Mouse (Mus musculus) thymus, postnatal 25 days (tissue): ENCODE results near the gene 3110082I17Rik.

Experiments
- DNase-seq: peaks from one replicate; pipeline ENCODE4 v3.0.0; 2022

The 3110082I17Rik gene

DNA sequence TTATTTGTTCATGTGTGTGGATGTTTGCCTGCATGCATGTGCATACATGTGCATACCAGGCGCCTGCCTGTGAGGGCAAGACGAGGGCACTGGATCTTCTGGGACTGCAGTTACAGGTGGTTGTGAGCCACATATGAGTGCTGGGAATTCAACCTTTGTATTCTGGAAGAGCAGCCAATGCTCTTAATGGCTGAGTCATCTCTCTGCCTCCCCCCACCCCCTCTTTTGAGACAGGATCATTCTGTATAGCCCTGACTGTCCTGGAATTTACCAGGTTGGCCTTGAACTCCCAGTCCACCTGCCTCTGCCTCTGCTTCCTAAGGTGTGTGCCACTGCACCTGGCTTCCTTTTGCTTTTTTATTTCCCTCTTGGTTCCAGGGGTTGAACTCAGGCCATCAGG, 85.5 kb downstream of the 3110082I17Rik start:
- DNase-seq = no peak

GRCm38 (mm10) chr5:139373889-139374444, 86.4 kb downstream of the 3110082I17Rik start:
- no peak for DNase-seq

- no peak for DNase-seq
Observed at GRCm38 (mm10) chr5:139373126-139373525, 87.2 kb downstream of the 3110082I17Rik start.

GRCm38 (mm10) chr5:139371631-139372401, 88.5 kb downstream of the 3110082I17Rik start:
- DNase-seq = peak; percentile 83

DNA sequence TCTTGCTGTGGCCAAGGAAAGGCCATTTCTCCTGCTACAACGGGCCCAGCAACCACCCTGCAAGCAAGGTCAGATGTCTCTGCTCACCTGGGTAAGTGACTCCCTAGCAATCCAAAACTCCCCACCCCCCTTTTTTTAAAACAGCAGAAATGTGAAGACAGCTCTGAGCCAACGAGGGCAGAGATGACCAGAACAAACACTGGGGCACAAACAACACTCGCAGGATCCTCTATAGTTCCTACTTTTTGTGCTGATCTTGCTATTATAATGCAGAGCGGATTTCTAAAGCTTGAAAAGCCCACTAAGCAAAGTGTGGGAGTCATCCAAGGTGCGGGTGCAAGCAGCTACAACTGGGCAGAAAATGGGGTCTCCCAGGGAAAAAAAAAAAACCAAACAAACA, 89.2 kb downstream of the 3110082I17Rik start:
- no peak for DNase-seq

GRCm38 (mm10) chr5:139370336-139370735, 90.0 kb downstream of the 3110082I17Rik start:
- DNase-seq = no peak

DNA sequence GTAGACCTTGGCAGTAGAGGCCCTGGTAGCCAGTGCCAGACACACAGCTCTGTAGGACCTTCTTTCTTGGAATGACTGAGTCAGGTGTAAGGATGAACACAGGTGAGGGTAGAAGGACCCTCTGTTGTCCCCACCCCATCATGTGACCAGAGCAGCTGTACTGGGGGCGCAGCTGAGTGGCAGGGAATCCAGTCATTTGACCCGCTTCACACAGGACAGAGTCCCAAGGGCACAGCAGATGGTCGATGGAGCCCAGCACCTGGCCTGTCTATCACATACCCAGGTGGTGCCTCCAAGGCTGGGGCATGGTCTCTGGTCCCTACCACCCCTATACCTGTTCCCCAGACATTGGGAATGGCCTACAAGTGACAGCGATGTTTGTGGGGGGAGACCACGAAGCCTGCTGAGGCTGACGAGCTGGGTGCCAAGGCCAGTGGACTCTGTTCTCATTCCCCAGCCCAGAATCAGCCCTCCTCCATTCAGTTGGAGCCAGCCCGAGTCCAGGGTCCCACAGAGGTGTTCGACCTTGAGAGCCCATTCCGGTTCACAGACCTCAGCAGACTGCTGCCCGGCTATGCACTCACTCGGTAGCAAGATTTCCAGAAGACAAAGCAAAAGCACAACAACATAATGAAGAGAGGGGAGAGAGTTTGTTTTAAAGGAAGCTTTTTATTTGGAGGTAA, 91.5 kb downstream of the 3110082I17Rik start:
- no peak for DNase-seq

- DNase-seq = no peak
Observed at GRCm38 (mm10) chr5:139367884-139368458, 92.4 kb downstream of the 3110082I17Rik start.

GRCm38 (mm10) chr5:139366484-139366883, 93.8 kb downstream of the 3110082I17Rik start:
- DNase-seq = no peak

GRCm38 (mm10) chr5:139365827-139366226, 94.5 kb downstream of the 3110082I17Rik start:
- no peak for DNase-seq

DNA sequence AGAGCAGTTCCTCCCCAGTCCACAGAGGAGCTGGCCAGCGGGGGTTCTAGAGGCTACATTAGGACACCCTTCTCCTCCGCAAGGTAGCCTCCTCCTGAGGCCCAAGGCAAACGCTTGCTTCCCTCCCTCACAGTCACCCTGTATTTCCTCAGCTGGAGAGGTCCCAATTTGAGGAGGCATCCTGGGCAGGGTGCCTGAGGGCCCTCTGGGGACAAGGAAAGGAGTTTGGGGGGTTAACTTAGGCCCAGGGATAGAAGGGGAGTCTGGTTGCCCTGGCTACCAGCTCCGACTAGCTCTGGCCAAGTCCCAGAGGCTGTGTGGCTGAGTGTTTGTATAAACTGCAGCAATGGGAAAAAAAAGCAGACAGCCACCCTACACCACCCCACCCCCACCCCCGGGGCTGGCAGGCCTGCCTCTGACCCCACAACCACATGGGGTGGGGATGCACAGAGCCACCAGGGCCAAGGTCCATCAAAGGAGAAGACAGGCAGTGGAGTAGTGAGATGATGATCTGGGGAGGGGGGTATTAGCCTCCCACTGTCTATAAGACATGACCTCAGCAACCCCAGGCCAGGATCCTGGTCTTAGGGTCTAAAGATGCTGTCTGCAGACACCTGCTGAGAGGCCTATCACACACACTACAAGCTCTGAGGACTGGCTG, 95.3 kb downstream of the 3110082I17Rik start:
- no peak for DNase-seq

GRCm38 (mm10) chr5:139364260-139364910, 95.9 kb downstream of the 3110082I17Rik start:
- DNase-seq = peak; percentile 86

DNA sequence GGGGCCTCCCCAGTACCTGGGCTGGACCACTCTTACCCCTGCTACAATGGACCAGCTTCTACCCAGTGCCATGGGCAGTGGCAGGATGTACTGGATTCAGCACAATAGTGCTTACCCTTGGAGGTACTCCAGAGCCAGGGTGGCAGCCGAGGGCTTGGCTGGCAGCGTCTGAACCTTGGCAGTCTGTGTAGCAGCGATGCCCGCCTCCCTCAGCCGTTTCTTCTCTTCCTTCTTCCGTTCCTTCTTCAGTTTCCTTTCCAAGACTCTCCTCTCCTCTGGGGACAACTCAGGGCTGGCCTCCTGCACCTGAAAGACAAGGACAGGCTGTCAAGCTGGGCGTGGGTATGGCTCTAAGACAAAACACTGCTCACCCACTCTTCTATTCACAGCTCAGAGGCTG, 96.5 kb downstream of the 3110082I17Rik start:
- no peak for DNase-seq

DNA sequence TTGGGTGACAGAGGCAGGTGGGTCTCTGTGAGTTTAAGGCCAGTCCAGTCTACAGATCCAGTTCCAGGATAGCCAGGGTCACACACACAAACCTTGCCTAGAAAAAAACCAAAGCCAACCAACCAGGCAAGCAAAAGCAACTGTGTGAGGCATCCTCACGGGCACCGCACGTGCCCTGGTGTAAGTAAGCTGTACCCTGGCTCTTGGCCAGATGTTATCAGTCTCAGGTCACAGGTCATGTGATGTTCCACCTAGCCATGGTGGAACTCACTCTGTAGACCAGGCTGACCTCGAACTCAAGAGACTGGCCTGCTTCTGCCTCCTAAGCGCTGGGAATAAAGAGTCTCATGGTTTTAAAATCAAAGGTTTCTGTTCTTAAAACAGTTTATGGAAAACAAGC, 101.1 kb downstream of the 3110082I17Rik start:
- DNase-seq = no peak

DNA sequence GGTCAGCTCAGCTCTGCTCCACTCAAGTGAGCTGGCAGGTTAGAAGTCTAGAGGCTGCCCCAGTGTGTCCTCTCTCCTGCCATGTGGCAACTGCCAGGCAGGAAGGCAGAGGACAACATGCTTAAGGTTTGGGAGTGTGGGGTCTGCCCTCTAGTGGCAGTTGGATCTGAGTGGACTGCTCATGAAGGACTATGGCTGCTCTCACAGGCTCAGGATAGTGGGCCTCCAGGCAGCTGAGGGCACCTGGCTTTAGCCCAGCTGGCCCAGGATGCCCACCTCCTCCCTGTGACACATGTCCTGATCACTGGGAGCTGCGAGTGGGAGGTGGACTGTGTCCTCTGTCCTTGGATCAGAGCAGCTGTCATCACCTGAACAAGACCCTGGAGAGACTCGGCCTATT, 101.7 kb downstream of the 3110082I17Rik start:
- peak; percentile 48 for DNase-seq

- DNase-seq = peak; percentile 72
Observed at GRCm38 (mm10) chr5:139355235-139355772, 105.0 kb downstream of the 3110082I17Rik start.

DNA sequence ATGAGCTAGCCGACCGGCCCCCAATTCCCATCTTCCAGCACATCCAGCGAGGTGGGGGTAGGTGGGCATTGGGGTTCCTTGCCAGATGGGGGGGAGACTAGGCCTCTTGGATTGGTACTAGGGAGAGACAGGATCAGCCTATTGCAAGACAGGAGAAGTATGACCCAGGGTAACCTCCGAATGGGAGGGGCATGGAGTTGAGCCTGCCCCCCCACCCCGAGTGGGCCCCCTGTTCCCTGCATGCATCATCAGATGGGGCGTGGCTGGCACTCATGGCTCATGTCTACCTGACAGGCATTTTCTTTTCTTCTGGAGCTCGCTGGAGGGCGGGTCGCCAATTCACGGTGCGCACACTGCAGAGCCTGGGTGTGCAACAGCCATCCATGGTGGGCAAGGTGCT, 106.4 kb downstream of the 3110082I17Rik start:
- no peak for DNase-seq

GRCm38 (mm10) chr5:139353496-139353895, 106.8 kb downstream of the 3110082I17Rik start:
- peak; percentile 67 for DNase-seq

- no peak for DNase-seq
Observed at GRCm38 (mm10) chr5:139352317-139352716, 108.0 kb downstream of the 3110082I17Rik start, which contains the start of gene Cyp2w1. TSS of gene Cyp2w1 (plus strand) at chr5:139352617.

DNA sequence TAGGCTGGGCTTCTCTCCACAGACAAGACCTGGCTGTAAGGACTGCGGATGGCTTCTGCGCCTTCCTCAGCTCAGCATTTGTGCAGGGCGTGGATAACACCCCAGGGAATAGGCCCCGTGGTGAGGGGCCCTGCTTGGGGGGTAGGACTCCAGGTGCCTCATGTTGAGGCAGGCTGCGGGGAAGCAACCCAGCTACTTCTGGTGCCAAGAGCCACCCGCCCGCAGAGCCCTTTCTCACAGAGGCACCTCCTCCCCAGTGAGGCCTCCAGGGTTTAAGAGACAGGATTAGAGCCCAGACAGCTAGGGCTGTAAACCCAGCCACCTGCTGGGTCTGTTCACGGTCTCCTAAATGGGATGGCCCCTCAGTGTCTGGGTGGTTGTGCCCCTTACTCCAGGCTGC, 108.7 kb downstream of the 3110082I17Rik start:
- no peak for DNase-seq

DNA sequence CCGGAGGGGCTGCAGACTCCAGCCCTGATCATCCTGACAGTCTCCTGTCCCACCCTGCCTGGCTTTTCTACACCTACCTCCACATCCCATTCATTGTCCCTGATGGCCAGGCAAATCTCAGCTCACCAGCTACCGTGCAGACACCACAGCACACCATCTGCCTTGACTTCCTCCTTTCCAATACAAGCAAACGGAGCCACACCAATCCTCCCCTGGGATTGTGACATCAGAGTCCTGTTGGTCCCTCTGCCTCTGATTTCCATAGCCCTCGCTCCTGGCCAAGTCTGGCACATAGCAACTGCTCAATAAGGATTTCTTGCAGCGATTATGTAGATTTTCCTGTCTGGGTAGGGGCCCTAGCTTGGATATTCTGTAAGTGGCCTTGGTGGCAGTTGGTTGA, 109.2 kb downstream of the 3110082I17Rik start, which contains the start of gene Cox19:
TSS of gene Cox19 (minus strand) at position 285 of the 400 bp plus-strand sequence.
- no peak for DNase-seq

- DNase-seq = no peak
Observed at GRCm38 (mm10) chr5:139349713-139350112, 110.6 kb downstream of the 3110082I17Rik start.
